Mouse (Mus musculus) adrenal gland, postnatal 36 days (tissue): ENCODE measurements around the gene 1700016D06Rik. TPM values are rescaled to one million over a fixed set of nuclear protein-coding genes. Genes with fewer than 3 reads are reported as not detected.

Experiments
- DNase-seq, 2 experiments: peaks; one replicate each; pipeline ENCODE4 v3.0.0; 2021; ENCODE audit warnings: mixed read lengths in 1 of 2
- long read RNA-seq, 2 experiments: library from polyadenylated mRNA; stranded (forward); transcript quantifications; one replicate each; pipeline ENCODE4 v2.0.0; 2021; ENCODE audit warnings: borderline sequencing depth in 2 of 2
- total RNA-seq, 2 experiments: library from RNA; stranded (reverse); gene quantifications; 2 replicates each; pipeline ENCODE4 v1.2.3; 2021

Gene 1700016D06Rik
- not detected for total RNA-seq
- long read RNA-seq, experiment 1: 0 reads
- long read RNA-seq, experiment 2: 0 reads

DNA sequence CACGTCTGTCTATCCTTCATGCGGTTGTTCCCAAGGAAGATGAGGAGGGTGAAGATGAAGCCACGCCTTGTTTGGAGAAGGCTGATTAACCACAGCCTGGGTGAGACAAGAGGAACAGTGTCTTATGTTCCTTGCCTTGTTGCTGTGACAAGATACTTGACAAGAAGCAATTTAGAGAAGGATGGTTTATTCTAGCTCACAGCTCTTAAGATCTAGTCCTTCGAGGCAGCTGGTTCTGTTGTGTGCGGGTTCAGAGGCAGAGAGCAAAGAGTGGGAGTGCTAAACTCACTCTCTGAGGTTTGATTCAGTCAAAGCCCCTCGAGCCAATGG, at the start of gene 1700016D06Rik:
Gene 1700016D06Rik, minus strand, starts transcription at position 31 of the 330 bp plus-strand sequence.
- no peak for DNase-seq

DNA sequence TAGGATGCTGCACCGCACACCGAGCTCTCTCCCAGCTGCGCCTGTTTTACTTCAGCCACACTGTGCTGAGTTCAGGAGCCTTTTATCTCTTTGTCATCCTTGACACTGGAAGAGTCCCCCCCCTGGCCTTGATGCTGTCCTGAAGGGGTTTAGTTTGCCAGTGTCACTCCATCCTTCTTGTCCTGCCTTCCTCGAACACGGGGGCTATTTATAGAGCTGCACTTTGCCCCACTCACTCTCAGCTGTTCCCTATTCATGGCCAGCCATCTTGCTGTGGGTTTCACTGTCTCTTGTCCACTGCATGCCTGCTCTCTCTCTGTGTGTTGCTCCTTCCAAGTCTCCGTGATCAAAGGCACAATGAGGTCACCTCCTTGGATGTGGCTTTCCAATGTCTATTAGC, 48.6 kb upstream of the 1700016D06Rik start:
- DNase-seq: no peak

DNA sequence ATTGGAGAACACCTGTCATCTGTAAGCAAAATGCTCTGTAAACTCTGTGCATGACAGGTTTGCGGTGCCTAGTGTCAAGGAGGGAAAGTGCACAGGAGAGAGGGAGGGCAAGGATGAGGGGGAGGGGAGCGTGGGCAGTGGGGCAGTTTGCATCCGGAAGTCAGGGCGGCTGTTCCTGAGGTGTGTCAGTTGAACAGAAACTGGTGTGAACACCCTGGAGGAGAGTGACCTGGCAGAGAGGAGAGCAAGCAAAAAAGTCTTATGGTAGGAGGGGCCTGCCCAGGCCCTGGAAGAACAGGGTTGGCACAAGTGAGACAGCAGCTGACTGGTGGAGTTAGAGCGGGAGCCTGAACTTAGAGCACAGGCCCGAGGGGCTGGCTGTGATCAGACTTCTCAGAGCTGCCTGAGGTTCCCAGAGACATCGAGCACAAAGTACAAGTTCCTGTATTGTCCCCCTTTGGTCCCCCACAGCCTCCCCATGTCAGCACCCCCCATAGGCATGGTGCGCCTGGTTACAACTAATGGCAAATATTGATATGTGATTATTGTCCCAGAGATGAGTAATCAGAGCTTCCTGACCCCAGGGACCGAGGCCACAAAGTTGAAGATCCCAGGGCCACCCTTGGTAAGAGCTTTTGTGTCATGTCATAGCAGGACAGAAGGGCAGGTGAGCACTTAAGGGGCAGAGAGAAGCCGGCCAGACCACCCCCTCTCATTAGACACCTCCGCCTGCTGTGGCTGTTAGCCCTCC, 46.2 kb upstream of the 1700016D06Rik start:
- DNase-seq: no peak

GRCm38 (mm10) chr8:11743580-11743979, 42.7 kb upstream of the 1700016D06Rik start:
- DNase-seq: no peak

- DNase-seq: no peak
Observed at GRCm38 (mm10) chr8:11740857-11741256, 40.0 kb upstream of the 1700016D06Rik start.

GRCm38 (mm10) chr8:11739082-11739481, 38.2 kb upstream of the 1700016D06Rik start:
- no peak for DNase-seq

DNA sequence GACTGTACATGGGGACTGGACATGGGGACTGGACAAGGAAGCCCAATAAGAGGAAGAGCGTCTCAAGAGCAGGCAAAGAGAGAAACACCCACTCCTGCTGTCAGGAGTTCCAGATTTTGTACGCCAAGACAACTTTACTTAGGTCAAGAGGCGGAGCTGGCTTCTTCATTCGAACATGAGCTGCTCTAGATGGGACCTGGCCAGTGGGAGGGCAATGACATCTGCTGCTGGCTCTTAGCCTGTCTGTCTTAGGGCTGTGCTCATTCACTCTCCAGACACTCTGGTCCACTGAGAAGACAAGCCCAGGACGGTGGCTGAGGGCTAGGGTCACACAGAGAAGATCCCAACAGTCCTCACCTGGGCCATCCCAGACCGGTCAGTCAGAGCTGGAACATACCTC, 36.2 kb upstream of the 1700016D06Rik start:
- DNase-seq: no peak

DNA sequence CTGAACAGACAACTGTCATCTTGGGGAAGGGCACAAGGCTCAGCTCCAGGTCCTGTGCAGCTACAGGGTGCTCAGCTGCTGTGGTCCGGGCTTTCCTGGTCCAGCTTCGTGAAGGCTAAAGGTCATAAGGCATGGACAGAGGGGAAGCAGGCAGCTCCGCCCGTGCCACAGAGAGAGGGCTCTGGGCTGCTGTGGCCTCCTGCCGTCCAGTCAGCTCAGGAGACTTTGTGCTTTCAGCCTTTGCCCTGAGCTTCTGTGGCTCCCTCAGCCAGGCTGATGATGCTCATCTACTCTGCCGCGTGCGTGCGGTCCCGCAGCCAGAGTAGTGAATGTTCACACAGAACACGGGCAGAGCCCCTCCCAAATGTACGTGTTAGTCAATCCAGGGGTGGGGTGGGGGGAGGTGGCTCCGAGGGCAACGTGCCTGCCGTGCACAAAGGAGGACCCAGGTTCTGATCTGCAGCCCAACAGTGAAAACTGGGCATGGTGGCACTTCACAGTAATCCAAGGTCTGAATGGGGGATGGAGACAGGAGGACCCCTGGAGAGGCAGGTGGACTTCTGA, 34.9 kb upstream of the 1700016D06Rik start:
- DNase-seq: no peak

DNA sequence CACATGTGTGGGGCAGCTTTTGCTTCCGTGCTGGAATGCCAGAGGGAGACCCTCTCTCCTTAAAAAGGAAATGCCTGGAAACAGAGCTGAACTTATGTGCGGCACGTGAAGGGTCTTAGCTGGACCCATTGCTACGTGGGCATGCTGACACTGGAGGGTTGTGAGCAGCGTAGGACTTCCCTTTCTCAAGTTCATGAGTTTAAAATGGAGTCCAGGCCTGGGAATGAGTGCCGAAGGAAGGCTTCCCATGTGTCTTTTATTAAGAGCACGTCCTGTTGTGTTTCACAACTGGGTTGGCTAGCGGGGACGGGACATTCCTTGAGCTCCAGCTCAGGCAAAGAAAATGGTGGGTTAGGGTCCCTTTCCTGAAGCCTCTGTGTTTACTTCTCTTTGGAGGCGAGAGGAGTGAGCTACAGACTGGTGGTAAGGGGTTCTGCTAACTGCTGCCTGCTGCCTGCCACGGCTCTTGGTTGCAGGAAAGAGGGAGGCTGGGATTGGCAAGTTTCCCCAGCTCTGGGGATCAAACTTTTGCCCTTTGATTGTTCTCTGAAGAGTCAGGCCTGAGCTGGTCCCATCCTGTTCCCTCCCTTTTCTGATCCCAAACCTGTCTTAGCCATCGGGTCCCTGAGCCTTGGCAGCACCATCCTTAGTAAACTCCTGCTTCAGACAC, 29.5 kb upstream of the 1700016D06Rik start:
- no peak for DNase-seq

DNA sequence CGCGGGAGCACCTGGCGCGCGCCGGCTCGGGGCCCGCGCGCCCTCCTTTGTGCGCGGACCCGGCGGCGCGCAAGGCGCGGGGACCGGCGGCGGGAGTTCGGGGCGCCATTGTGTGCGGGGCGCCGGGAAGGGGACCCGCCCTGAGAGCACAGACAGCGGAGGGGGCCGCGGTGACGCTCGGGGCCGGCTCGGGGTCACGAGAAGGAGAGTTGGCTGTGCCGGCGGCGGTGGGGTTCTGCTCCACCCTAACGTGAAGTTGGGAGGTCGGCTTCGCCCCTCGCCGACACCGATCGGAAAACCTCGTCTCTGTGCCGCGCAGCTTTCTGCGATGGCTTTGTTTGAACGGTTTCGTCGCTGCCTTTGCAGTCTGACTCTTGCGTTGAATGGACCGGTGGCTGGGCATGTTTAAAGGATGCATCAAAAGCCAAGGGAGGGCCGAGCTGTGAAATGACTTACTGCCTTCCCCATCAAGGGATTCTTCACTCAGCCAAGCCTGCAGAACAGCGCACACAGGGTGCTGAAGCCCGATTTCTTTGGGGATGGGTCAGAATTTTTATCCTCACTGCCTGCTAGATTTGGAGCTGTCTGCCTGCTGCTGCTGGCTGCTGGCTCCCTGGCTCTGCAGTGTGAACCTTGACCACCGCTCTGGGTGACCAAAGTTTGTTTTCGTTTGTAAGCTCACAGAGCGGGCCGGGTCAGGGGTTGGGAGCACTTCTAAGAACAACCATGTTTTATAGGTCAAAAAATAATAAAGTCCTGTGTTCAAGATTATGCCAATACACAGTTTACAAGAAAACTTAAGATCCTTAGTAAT, 27.8 kb upstream of the 1700016D06Rik start:
- DNase-seq: no peak

- DNase-seq: peak; percentile 43 to 45
Observed at GRCm38 (mm10) chr8:11727651-11728481, 27.0 kb upstream of the 1700016D06Rik start, which contains the start of gene Arhgef7. Arhgef7 (plus strand) TSS chr8:11727721.

GRCm38 (mm10) chr8:11727273-11727650, 26.4 kb upstream of the 1700016D06Rik start:
- DNase-seq: no peak

DNA sequence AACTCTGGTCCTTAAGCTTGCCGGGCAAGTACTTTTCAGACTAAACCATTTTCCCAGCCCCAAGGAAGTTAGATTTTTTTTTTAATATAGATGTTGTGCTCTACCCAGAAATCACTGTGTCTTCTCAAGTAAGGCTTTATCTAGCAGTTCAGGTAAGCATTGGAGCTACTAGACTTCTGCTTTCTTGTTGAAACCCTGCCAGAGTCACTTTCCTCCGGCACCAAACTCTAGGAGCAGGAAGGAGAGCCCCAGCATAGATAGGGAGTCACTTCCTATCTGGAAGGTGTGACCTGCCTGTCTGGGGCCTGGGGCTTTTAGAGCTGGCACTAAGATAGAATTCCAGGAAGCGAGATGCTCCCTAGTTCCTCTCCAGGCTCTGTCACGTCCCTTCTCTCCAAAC, 16.3 kb upstream of the 1700016D06Rik start:
- DNase-seq: no peak

DNA sequence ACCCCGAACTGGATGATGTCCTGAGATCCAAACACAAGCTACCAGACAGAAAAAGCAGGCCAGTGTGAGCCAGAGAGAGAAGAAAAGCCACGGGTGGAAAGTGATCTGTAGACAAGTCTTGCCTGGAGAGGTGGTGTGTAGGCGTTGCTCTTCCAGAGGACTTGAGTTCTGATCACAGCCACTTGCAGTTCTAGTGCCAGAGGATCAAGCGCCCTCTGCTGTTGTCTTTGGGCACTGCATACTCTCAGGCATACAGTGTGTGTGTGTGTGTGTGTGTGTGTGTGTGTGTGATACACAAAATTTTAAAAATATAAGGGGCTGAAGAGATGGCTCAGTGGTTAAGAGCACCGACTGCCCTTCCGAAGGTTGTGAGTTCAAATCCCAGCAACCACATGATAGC, 11.4 kb upstream of the 1700016D06Rik start:
- DNase-seq: no peak

DNA sequence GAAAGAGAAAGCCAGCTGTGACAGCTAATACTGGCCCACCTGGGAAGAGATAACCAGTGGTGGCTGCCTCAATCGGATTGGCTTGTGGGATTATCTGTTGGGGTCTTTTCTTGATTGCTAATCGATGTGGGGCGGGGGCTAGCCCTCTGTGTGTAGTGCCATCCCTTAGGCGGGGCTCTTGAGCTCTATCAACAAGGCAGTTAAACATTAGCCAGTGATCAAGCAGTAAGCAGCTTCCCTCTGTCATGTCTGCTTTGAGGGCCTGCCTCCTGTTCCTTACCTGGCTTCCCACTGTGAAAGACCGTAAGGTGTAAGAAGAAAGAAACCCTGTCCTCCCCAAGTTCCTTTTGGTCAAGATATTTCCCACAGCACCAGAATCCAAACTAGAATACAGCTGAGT, 9.6 kb upstream of the 1700016D06Rik start:
- no peak for DNase-seq

GRCm38 (mm10) chr8:11709542-11709941, 8.7 kb upstream of the 1700016D06Rik start:
- no peak for DNase-seq

GRCm38 (mm10) chr8:11708815-11709214, 8.0 kb upstream of the 1700016D06Rik start:
- no peak for DNase-seq

- DNase-seq: no peak
Observed at GRCm38 (mm10) chr8:11707701-11708100, 6.8 kb upstream of the 1700016D06Rik start.

DNA sequence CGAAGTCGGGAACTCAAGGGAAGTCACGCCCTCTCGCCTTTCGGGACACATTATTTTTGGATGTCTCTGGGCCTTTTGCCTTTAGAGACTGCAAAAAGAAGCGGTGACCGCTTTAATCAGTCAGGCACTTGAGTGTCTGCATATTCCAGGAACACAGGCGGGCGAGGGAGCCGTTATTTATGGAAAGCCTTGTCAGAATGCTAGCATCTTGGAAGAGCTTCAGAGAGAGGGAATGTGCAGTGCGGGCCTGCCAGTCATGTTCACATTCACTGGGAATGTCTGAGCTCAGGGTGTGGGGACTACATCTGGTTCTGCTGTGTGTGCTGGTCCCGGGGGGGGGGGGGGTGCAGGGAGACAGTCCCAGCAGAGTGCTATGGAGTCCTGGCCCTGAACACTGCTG, 5.0 kb upstream of the 1700016D06Rik start:
- peak; percentile 26 to 39 for DNase-seq

DNA sequence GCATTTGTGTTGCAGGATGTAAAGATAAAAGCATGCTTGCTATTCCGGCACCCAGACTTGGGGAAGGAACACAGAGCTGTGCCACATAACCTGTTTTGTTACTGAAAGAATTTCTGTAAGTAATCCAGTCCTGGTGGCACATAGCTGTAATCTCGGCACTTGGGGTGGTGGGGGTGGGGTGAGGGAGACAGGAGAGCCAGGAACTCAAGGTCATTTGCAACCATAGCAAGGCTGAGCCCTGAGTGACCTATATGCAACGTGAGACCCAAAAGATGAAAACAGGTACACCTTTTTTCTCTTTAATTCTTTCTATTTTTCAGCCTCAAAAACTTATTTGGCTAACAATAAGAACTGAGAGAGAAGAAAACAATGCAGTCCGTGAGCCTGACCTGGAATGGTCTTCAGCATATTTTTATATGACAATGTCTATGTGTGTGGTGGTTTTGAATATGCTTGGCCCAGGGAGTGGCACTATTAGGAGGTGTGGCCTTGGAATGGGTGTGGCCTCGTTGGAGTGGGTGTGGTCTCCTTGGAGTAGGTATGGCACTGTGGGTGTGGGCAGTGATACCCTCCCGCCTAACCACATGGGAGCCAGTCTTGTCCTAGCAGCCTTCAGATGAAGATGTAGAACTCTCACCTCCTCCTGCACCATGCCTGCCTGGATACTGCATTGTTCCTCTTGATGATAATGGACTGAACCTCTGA, 4.0 kb upstream of the 1700016D06Rik start:
- no peak for DNase-seq

DNA sequence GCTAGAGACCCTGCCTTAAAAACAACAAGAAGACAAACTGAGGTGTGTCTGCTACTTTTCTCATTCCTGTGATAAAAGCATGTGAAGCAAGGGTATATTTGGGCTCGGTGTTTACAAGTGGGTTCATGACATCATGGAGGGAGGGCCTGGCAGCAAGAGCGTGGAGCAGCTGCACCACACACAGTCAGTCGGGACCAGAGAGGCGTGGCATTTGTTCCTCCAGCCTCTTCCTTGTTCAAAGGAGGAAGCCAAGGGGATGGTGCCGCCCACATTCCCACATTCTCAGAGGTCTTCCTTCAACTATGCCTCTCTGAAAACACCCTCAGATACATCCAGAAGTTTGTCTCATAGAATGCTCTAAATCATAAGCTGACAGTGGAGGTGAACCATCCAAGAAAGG, 2.9 kb upstream of the 1700016D06Rik start:
- no peak for DNase-seq
